Mouse (Mus musculus) CH12.LX (cell line): ENCODE data around the gene Pacs2. TPM values are rescaled to one million over a fixed set of nuclear protein-coding genes. Genes with fewer than 3 reads are reported as not detected.

Source experiments
- DNase-seq: peaks from one replicate; pipeline ENCODE4 v3.0.0-alpha.2; 2013; ENCODE audit errors: extremely low read depth
- H3K27ac ChIP-seq: 2 replicates; pipeline ENCODE4 v1.5.1; 2012; ENCODE audit warnings: low read depth, mild to moderate bottlenecking, control low read depth, moderate library complexity; ENCODE audit not compliant: insufficient read depth
- H3K27me3 ChIP-seq: replicated peaks from 2 replicates; pipeline ENCODE3; 2012; ENCODE audit warnings: inconsistent platforms
- H3K36me3 ChIP-seq, 2 experiments: replicated peaks in 1 of 2; 2 replicates each; pipeline versions ENCODE3 to v1.6.1; 2012; ENCODE audit warnings: inconsistent platforms in 1 of 2, low read length in 1 of 2, mild to moderate bottlenecking in 1 of 2, mixed read lengths in 1 of 2, moderate library complexity in 1 of 2; ENCODE audit not compliant: control insufficient read depth in 1 of 2, insufficient read depth in 1 of 2
- H3K4me1 ChIP-seq, 2 experiments: 2 replicates each; pipeline ENCODE4 v1.6.1; 2012; ENCODE audit warnings: inconsistent platforms in 1 of 2, moderate library complexity in 1 of 2; ENCODE audit not compliant: insufficient read depth in 2 of 2, control insufficient read depth in 1 of 2
- H3K4me2 ChIP-seq: 2 replicates; pipeline ENCODE4 v1.6.1; 2012; ENCODE audit warnings: low read depth, mild to moderate bottlenecking, control low read depth; ENCODE audit not compliant: poor library complexity, insufficient read depth, severe bottlenecking
- H3K4me3 ChIP-seq, 3 experiments: fragments of 150-350 bp in 1 of 3; sonication (generic) in 1 of 3; replicated peaks in 1 of 3; 2 replicates each; pipeline versions ENCODE3 to v1.5.1; 2011 to 2012; ENCODE audit warnings: low read depth in 2 of 3, low read length in 2 of 3, mild to moderate bottlenecking in 2 of 3, moderate library complexity in 2 of 3, control low read depth in 1 of 3, improper control_type of control experiment in 1 of 3, inconsistent platforms in 1 of 3, mixed read lengths in 1 of 3; ENCODE audit not compliant: poor library complexity in 1 of 3
- H3K79me2 ChIP-seq: replicated peaks from 2 replicates; pipeline ENCODE4 v1.6.1; 2012; ENCODE audit warnings: mild to moderate bottlenecking, moderate library complexity; ENCODE audit not compliant: control insufficient read depth, poor library complexity, insufficient read depth, severe bottlenecking; ENCODE audit errors: extremely low read depth
- H3K9ac ChIP-seq: 2 replicates; pipeline ENCODE4 v1.6.1; 2012; ENCODE audit warnings: low read depth, mild to moderate bottlenecking, control low read depth, moderate library complexity; ENCODE audit not compliant: insufficient read depth
- H3K9me3 ChIP-seq: replicated peaks from 2 replicates; pipeline ENCODE3; 2012; ENCODE audit warnings: low read length, inconsistent platforms, mixed read lengths
- BHLHE40 ChIP-seq: IDR thresholded peaks from 2 replicates; pipeline ENCODE4 v1.6.1; 2011; ENCODE audit warnings: mild to moderate bottlenecking, low read depth, low read length, improper control_type of control experiment
- CHD1 ChIP-seq: IDR thresholded peaks from 2 replicates; pipeline ENCODE4 v1.6.1; 2012; ENCODE audit warnings: low read depth, low read length, improper control_type of control experiment, inconsistent platforms
- CHD2 ChIP-seq: IDR thresholded peaks from 2 replicates; pipeline ENCODE4 v1.6.1; 2011; ENCODE audit warnings: low read length, improper control_type of control experiment
- CTCF ChIP-seq, 2 experiments: IDR thresholded peaks in 1 of 2; conservative IDR thresholded peaks in 1 of 2; 2 replicates each; pipeline ENCODE4 v1.5.1; 2011 to 2012; ENCODE audit warnings: low read depth in 2 of 2, low read length in 2 of 2, improper control_type of control experiment in 1 of 2, inconsistent platforms in 1 of 2, mild to moderate bottlenecking in 1 of 2, moderate library complexity in 1 of 2
- ELF1 ChIP-seq: IDR thresholded peaks from 2 replicates; pipeline ENCODE4 v1.6.1; 2014; ENCODE audit warnings: low read depth, mild to moderate bottlenecking, inconsistent platforms, low read length, improper control_type of control experiment
- EP300 ChIP-seq: IDR thresholded peaks from 2 replicates; pipeline ENCODE4 v1.6.1; 2011; ENCODE audit warnings: low read length, improper control_type of control experiment
- ETS1 ChIP-seq: conservative IDR thresholded peaks from 2 replicates; pipeline ENCODE4 v1.6.1; 2012; ENCODE audit warnings: low read depth, mild to moderate bottlenecking, inconsistent platforms, low read length, improper control_type of control experiment, moderate library complexity
- GABPA ChIP-seq: IDR thresholded peaks from 2 replicates; pipeline ENCODE4 v1.6.1; 2012; ENCODE audit warnings: low read depth, low read length, improper control_type of control experiment, inconsistent platforms; ENCODE audit not compliant: insufficient replicate concordance
- IRF4 ChIP-seq: IDR thresholded peaks from 2 replicates; pipeline ENCODE4 v1.6.1; 2014; ENCODE audit warnings: low read depth, mild to moderate bottlenecking, inconsistent platforms, low read length, improper control_type of control experiment
- JUN ChIP-seq: IDR thresholded peaks from 2 replicates; pipeline ENCODE4 v1.6.1; 2011; ENCODE audit warnings: low read depth, mild to moderate bottlenecking, low read length, improper control_type of control experiment, moderate library complexity; ENCODE audit not compliant: insufficient read depth
- JUND ChIP-seq: conservative IDR thresholded peaks from 2 replicates; pipeline ENCODE4 v1.6.1; 2011; ENCODE audit warnings: low read depth, low read length, improper control_type of control experiment
- KAT2A ChIP-seq: IDR thresholded peaks from 2 replicates; pipeline ENCODE4 v1.6.1; 2012; ENCODE audit warnings: low read length, improper control_type of control experiment, inconsistent platforms; ENCODE audit not compliant: insufficient replicate concordance
- MAFK ChIP-seq: IDR thresholded peaks from 2 replicates; pipeline ENCODE4 v1.6.1; 2011; ENCODE audit warnings: low read length, improper control_type of control experiment; ENCODE audit not compliant: insufficient replicate concordance
- MAX ChIP-seq: IDR thresholded peaks from 2 replicates; pipeline ENCODE4 v1.6.1; 2011; ENCODE audit warnings: low read length, improper control_type of control experiment
- MEF2A ChIP-seq: IDR thresholded peaks from 2 replicates; pipeline ENCODE4 v1.6.1; 2014; ENCODE audit warnings: low read depth, mild to moderate bottlenecking, inconsistent platforms, low read length, improper control_type of control experiment, borderline replicate concordance
- MXI1 ChIP-seq: IDR thresholded peaks from 2 replicates; pipeline ENCODE4 v1.6.1; 2011; ENCODE audit warnings: mild to moderate bottlenecking, low read depth, low read length, improper control_type of control experiment
- MYC ChIP-seq: IDR thresholded peaks from 2 replicates; pipeline ENCODE4 v1.6.1; 2011; ENCODE audit warnings: low read depth, mild to moderate bottlenecking, improper control_type of control experiment, low read length
- NELFE ChIP-seq: IDR thresholded peaks from 2 replicates; pipeline ENCODE4 v1.6.1; 2011; ENCODE audit warnings: low read depth, low read length, improper control_type of control experiment
- PAX5 ChIP-seq: IDR thresholded peaks from 2 replicates; pipeline ENCODE4 v1.6.1; 2012; ENCODE audit warnings: low read length, inconsistent platforms, mixed read lengths
- POLR2A ChIP-seq: IDR thresholded peaks from 2 replicates; pipeline ENCODE4 v1.6.1; 2011; ENCODE audit warnings: low read depth, mild to moderate bottlenecking, improper control_type of control experiment, low read length
- SIN3A ChIP-seq: IDR thresholded peaks from 2 replicates; pipeline ENCODE4 v1.6.1; 2012; ENCODE audit warnings: low read length, improper control_type of control experiment, inconsistent platforms
- TBP ChIP-seq: conservative IDR thresholded peaks from 2 replicates; pipeline ENCODE4 v1.6.1; 2011; ENCODE audit warnings: low read depth, low read length, improper control_type of control experiment
- TCF12 ChIP-seq: IDR thresholded peaks from 2 replicates; pipeline ENCODE4 v1.6.1; 2014; ENCODE audit warnings: low read depth, mild to moderate bottlenecking, inconsistent platforms, low read length, improper control_type of control experiment
- UBTF ChIP-seq: IDR thresholded peaks from 2 replicates; pipeline ENCODE4 v1.6.1; 2012; ENCODE audit warnings: low read depth, mild to moderate bottlenecking, inconsistent platforms, low read length, improper control_type of control experiment, moderate library complexity
- USF1 ChIP-seq: IDR thresholded peaks from 2 replicates; pipeline ENCODE4 v1.6.1; 2014; ENCODE audit warnings: low read depth, mild to moderate bottlenecking, inconsistent platforms, low read length, improper control_type of control experiment
- USF2 ChIP-seq: conservative IDR thresholded peaks from 2 replicates; pipeline ENCODE4 v1.6.1; 2011; ENCODE audit warnings: low read depth, low read length, improper control_type of control experiment
- ZNF384 ChIP-seq: IDR thresholded peaks from 2 replicates; pipeline ENCODE4 v1.6.1; 2012; ENCODE audit warnings: low read depth, low read length, improper control_type of control experiment, inconsistent platforms
- dilution Hi-C: fragments of 300-500 bp; cut with MboI; formaldehyde crosslinking; loops from 2 replicates; pipeline ENCODE4 v1.14.3; 2020; ENCODE audit warnings: low sequenced_read_pairs; ENCODE audit not compliant: extremely low pct_unique_long_range_greater_than_20kb, extremely low pct_ligation_motif_present
- in situ Hi-C: fragments of 300-500 bp; cut with MboI; formaldehyde crosslinking; loops from 3 replicates; pipeline ENCODE4 v1.14.3; 2019; ENCODE audit warnings: low sequenced_read_pairs, low pct_ligation_motif_present, low pct_unique_long_range_greater_than_20kb, mixed read lengths
- polyA plus RNA-seq: library from polyadenylated mRNA; unstranded; fragments of >175 nt; gene quantifications from 2 replicates; pipeline ENCODE4 v1.2.1, GENCODE M21; 2012; ENCODE audit warnings: low read depth; ENCODE audit not compliant: insufficient read length
- total RNA-seq, 2 experiments: library from RNA; depleted of rRNA; stranded (reverse); fragments of 300-350 nt in 1 of 2; fragments of >200 nt in 1 of 2; gene quantifications; 2 replicates each; pipeline ENCODE4 v1.2.3; 2012 to 2014

The Pacs2 gene
- total and polyA plus RNA-seq, 3 experiments = 3.1 to 7.1 (median 7.0) TPM

DNA sequence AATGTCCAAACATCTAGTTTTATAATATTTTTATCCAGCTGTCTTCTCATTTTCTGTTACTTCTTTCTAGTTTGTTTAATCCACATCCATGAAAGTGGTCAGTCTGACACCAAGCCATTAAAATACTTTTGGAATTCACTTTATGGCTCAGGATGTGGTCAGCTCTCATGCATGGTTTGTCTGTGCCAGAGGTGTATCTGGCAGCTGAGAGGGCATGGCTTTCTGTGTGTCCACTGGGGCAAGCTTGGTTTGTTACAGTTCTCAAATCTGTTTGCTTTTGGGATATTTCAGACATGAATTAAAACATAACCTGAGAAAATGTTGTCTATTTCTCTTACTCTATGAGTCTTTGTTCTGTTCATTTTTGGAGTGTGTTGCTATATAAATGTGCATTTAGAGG is 7.2 kb downstream of the Pacs2 start:
- H3K9me3 ChIP-seq = peaks cover under 1% of the 10 kb centered on the region
- H3K27me3 ChIP-seq = no peaks in the 10 kb centered on the region
- H3K9ac ChIP-seq = no peak overlapping the region
- peaks cover 26 to 40% of the 10 kb centered on the region in 2 experiments for H3K4me1 ChIP-seq
- peaks cover 0 to 25% of the 10 kb centered on the region in 2 experiments for H3K36me3 ChIP-seq
- dilution Hi-C loops (no loop called here), in situ Hi-C loops (no loop called here)
- no peak for TF ChIP-seq MXI1
- TF ChIP-seq CHD2 = no peak
- TF ChIP-seq GABPA = no peak
- no peak for TF ChIP-seq MYC
- no peak for TF ChIP-seq UBTF
- no peak for TF ChIP-seq PAX5
- TF ChIP-seq BHLHE40 = no peak
- no peak for TF ChIP-seq JUN
- TF ChIP-seq POLR2A = no peak
- TF ChIP-seq JUND = no peak
- no peak for TF ChIP-seq ZNF384
- no peak for TF ChIP-seq MEF2A
- no peak for TF ChIP-seq TCF12
- TF ChIP-seq MAX = no peak
- TF ChIP-seq CHD1 = no peak
- TF ChIP-seq ELF1 = no peak
- TF ChIP-seq NELFE = no peak
- no peak for TF ChIP-seq CTCF (conservative IDR thresholded peaks at IDR 0.05 in 1 of 2, IDR thresholded peaks at IDR 0.05 in 1 of 2; ENCODE audit: low read depth in 2 of 2, low read length in 2 of 2)
- TF ChIP-seq USF1 = no peak
- no peak for TF ChIP-seq MAFK
- H3K4me3 ChIP-seq = no peak overlapping the region
- H3K4me2 ChIP-seq = no peak overlapping the region
- no peak for DNase-seq
- H3K79me2 ChIP-seq = no peaks in the 10 kb centered on the region; the same call in 1 of the 2 replicates
- no peak overlapping the region for H3K27ac ChIP-seq

DNA sequence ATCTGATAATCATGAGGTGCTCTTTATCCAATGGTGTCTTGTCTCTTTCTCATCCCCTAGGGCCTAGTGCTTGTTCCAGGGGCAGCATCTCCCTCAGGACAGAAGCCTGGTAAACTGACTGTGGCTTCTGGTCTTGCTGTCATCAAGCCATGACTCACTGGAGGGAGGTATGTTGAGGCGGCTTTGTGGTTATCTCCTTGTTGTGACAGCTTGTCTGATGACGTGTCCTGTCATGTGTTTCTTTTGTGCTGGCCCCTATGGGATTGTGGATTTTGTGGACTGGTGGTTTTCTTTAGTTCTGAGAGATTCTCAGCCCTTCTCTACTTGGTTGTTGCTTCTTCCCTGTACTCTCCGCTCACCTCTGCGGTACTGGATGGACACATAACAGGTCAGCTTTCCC is 8.8 kb downstream of the Pacs2 start:
- dilution Hi-C loops = no loop called here
- peak; percentile 78 for DNase-seq
- H3K36me3 ChIP-seq = peaks cover 0 to 28% of the 10 kb centered on the region in 2 experiments
- no peak overlapping the region for H3K9ac ChIP-seq
- H3K9me3 ChIP-seq = peaks cover 4% of the 10 kb centered on the region
- no peaks in the 10 kb centered on the region for H3K27me3 ChIP-seq
- peaks cover 17 to 27% of the 10 kb centered on the region in 2 experiments for H3K4me1 ChIP-seq
- in situ Hi-C loops = no loop called here
- 0 out of 2 replicates have a peak overlapping the region, but pooled peaks have one; percentile 19 for H3K4me2 ChIP-seq
- H3K79me2 ChIP-seq = no peaks in the 10 kb centered on the region; the same call in 1 of the 2 replicates
- H3K4me3 ChIP-seq = no peak overlapping the region
- TF ChIP-seq USF2 (0 out of 2 replicates have a peak, but pooled peaks have one; percentile 11), ETS1 (peak; percentile 91), KAT2A (0 out of 2 replicates have a peak, but pooled peaks have one; percentile 10), TBP (no peak), ZNF384 (no peak), SIN3A (peak; percentile 85; the same call in 1 of the 2 replicates), IRF4 (0 out of 2 replicates have a peak, but pooled peaks have one; percentile 19), EP300 (peak; percentile 65), GABPA (no peak), JUND (no peak), MAFK (0 out of 2 replicates have a peak, but pooled peaks have one; percentile 12), NELFE (no peak), POLR2A (no peak), BHLHE40 (peak; percentile 72)
- no peak overlapping the region for H3K27ac ChIP-seq
